Mouse (Mus musculus): ENCODE results near the gene Chdh.

DNA sequence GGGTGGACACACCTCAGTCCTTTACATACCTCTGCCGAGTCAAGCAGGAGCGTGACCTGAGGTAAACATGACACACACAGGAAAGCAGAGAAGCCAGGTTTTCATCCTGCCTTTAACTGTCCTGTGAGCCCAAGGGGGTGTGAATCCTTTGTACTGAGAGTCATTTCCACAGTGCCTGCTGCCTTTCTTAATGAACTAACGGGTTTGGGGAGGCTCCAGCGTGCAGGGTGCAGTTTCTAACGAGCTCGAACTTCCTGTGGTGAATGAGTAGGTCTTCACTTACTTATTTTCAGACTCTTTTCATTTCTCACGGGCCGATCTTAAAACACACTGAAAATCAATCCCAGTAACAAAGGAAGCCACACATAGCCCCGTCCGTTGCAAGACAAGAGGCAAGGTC, 5.7 kb downstream of the Chdh start:
- TF ChIP-seq CTCF (IDR thresholded peaks at IDR 0.05; ENCODE audit: extremely low read depth, insufficient read depth, low read length) (no peak), POLR2A (IDR thresholded peaks at IDR 0.05; ENCODE audit: extremely low read depth, insufficient read depth, low read length) (no peak)
